Mouse (Mus musculus): ENCODE results near the gene Ran.

Gene Ran

GRCm38 (mm10) chr5:129063792-129064087 lies 43.9 kb downstream of the Ran start:
- DNase-seq (ENCODE audit: low read depth, low spot score), result no peak

DNA sequence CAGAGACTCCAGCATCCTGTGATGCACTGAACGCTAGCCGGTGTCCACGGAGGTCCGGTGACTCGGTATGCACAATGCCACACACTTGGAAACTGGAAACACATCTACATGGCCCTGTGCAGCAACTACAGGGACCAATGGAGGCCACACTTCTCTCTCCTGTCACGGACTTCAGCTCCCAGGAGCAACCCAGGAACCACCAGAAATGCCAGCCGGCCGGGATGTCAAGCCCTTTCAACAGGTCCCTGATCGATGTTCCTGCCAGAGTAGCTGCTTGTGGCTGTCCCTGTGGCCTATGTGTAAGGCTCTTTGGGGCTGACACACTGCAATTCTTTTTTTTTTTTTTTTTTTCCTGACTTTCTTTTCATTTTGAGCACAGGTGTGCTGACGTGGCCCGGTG lies 44.3 kb downstream of the Ran start:
- DNase-seq (ENCODE audit: low read depth, low spot score), result no peak

DNA sequence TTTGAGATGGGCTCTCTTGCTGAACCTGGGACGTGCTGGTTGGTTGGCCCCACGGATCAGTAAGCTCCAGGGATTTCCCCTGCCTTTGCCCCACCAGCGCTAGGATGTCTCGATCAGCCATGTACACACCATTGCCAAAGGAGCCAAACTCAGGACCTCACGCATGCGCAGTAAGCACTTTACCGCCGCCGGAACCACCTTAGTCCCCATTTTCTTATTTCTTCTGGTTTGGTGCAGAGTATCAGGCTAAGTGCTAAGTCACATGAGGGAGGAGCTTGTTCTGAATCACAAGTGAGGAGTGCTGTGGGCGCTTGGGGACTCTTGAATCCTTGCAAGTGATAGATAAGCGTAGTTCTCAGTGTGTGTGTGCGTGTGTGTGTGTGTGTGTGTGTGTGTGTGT lies 45.4 kb downstream of the Ran start:
- no peak for DNase-seq (ENCODE audit: low read depth, low spot score)

DNA sequence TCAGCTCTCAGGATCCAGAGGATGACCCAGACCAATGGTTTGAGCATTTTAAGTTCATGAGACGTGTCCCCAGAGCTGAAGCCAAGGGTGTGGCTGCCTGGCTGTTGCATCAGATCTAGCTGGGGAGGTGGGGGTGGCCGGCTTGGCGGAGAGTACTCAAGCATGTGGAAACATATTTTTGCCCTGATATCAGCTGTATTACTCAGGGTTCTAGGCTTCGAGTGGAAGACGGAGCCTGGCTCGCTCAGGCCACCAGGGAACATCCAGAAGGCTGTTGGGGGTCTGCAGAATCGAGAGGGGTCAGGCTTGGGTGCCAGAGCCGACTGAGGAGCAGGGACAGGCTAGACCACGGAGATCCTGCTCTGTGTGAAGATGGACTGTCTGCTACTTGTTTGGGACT lies 46.1 kb downstream of the Ran start:
- DNase-seq (ENCODE audit: low read depth, low spot score), result no peak

DNA sequence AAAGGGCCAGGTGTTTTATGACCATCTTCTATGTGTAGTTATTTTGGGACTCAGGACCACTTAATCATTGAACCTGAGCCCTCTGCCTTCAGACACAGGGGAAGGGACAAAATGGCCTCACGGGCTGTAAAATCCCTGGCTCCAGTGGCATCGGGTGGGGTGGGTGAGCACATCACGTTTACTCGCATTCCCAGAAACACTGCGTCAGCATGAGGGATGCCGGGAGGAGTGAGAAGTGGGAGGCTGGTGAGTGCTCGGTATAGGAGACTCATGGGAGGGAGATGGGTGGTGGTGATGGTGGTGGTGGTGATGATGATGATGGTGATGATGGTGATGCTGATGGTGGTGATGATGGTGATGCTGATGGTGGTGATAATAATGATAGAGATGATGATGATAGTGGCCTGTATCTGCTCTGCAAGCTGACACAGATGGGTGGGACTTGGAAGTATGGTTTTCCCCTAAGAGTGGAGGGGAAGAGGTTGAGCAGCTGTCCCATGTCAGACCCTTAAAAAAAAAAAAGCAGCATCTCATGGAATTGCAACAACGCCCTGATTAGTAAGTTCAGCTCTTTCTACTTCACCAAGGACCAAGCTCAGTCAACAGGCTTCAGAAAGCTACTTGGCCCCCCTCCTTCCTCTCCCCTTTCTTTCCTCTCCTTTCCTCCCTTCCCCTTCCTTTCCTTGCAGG lies 46.8 kb downstream of the Ran start:
- DNase-seq (ENCODE audit: low read depth, low spot score), result no peak

GRCm38 (mm10) chr5:129067231-129067834 lies 47.5 kb downstream of the Ran start:
- no peak for DNase-seq (ENCODE audit: low read depth, low spot score)

- DNase-seq (ENCODE audit: low read depth, low spot score), result no peak
Measured at GRCm38 (mm10) chr5:129071761-129072280, 52.0 kb downstream of the Ran start.

DNA sequence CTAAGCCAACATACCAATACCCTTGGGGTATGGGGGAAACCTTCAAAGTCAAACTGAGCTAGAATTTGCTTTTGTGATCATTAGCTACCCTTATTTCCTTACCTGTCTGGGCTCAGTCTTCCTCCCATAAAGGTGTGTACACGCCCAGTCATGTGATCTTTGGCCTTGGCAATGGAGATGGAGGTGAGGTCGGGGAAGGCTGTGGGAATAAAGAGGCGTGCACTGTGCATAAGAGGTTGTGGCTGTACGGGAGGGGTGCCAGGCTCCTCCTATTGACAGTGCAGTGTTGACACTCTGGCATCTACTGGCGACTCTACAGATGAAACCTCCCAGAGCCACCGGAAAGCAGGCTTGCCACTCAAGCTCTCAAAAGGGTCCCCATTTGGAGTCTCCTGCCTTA lies 53.5 kb downstream of the Ran start:
- no peak for DNase-seq (ENCODE audit: low read depth, low spot score)

Data from retina, adult 2 months (tissue).